Mouse (Mus musculus) ZHBTc4 (cell line): ENCODE results near the gene Kdf1.

ENCODE experiments used
- DNase-seq: peaks from one replicate; pipeline ENCODE4 v3.0.0-alpha.2; 2011; ENCODE audit warnings: low read depth, low spot score

Kdf1 gene

GRCm38 (mm10) chr4:133553448-133554330 lies 34.9 kb downstream of the Kdf1 start:
- no peak for DNase-seq

DNA sequence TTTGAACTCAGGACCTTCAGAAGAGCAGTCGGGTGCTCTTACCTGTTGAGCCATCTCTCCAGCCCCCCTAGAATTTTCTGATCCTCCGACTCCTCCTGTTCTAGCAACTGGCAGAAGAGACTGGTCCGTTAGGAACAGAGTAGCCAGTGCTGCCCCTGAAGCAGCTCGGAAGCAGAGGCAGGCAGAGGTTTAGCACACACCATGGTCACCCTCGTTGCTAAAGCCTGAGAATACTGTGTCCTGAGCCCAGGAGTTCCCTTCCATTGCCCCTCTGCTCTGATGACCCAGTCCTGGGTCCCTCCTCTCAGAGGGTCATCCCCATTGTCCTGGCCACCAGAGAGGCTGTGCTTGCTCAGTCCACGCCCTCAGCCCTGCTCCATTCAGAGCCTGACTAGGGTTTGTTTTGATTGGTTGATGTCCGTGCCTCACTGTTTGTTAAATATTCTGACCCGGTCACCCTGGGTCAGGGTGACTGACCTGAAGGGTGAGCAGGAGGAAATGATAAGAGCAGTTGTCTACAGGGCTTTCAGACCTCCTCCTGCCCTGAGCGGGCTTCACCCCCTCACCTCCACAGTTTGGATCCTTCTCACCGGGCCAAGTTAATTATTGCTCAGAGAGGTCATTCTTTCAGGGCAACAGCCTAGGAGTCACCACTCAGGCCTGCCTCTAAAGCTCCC lies 38.4 kb downstream of the Kdf1 start:
- no peak for DNase-seq

DNA sequence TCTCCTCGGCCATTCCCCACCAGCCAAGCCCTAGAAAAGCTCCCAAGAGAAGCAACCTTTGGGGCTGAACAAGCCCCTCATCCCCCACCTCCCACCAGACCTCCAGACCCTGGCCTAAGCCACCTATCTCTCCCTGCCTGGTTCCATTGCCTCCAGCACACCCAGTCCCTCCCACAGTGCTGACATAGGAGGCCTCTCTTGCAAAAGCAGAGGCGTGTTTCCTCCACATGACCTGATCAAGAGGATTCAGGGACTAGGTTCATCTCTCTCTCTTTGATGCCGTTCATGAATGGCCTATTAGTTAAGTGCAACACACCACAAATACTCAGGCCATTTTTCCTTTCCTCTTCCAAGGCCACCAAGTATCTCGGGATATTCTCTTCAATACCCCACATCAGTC lies 41.1 kb downstream of the Kdf1 start:
- DNase-seq, result no peak

- peak; percentile 79 for DNase-seq
Observed at GRCm38 (mm10) chr4:133561622-133562021, 42.9 kb downstream of the Kdf1 start.

- no peak for DNase-seq
Observed at GRCm38 (mm10) chr4:133563123-133563571, 44.4 kb downstream of the Kdf1 start.

DNA sequence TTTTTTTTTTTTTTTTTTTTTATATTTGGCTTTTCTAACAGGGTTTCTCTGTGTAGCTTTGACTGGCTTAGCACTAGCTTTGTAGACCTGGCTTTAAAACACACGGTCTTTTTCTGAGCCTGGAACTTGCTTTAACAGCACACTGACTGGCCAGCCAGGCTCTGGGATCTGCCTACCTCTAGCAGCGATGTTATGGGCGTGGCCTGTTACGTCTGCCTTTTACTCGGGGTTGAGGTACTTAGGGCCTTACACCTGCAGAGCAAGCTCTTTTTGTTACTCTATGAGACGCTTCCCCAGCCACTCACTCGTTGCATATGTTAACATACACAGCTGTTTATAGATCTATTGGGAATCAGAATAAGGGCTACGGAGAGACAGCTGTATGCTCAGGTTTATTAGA lies 48.5 kb downstream of the Kdf1 start:
- peak; percentile 75 for DNase-seq

- no peak for DNase-seq
Observed at GRCm38 (mm10) chr4:133569291-133570065, 50.7 kb downstream of the Kdf1 start.

DNA sequence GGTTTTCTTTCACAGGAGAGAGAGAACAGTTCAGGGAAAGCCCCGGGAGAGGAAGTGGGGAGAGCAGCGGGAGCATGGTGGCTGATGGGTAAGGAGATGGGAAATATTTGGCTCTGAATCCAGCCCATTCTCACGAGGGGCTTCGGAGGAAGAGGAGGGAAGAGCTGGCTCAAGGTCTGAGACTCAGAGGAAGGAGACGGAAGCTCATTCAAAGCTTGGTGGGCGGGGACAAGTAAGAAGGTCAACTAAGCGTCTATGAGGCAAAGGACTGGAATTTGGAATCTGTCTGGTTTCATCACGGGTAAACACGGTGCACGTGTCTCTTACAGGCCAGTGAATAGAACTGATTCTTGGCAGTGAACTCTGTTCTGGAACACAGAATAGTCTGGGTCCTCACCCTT lies 51.3 kb downstream of the Kdf1 start:
- DNase-seq, result peak; percentile 83

DNA sequence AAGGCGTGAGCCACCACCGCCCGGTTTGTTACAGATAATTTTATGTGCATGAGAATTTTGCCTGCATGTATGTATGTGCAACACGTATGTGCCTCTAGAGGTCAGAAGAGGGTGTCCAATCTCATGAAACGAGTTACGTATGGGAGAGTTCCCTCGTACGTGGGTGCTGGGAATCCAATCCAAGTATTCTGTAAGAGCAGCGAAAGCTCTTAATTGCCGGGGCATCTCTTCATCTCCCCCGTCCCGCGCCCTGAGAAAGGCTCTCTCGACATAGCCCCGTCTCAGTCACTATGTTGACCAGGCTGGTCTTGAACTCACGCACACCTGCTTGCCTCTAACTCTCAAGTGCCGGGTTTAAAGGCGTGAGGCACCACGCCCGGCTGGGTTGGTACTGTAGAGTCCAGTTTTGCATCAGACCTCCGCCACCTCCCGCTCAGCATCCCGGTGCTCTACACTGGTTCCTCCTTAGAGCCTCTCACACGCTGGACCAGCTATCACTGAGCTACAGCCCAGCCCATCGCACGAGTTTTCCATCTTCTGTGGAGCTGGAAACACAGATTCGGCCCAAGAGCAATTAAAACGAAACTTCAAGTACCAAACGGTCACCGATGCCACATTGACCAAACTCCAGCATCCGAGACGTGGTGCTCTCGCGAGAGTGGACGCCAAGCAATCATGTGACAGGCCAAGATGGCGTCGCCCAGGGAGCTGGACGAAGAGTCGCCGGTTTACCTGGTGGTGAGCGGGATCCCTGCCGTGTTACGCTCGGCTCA lies 55.5 kb downstream of the Kdf1 start, which contains the start of gene Gpatch3:
TSS of gene Gpatch3 (plus strand) at position 676 of the 773 bp plus-strand sequence.
- DNase-seq, result peak; percentile 95

- peak; percentile 30 for DNase-seq
Observed at GRCm38 (mm10) chr4:133574843-133575202, 56.1 kb downstream of the Kdf1 start.

- peak; percentile 84 for DNase-seq
Observed at GRCm38 (mm10) chr4:133577983-133578382, 59.2 kb downstream of the Kdf1 start.
